Mouse (Mus musculus): ENCODE data around the gene Itsn1. TPM values are rescaled to one million over a fixed set of nuclear protein-coding genes. Genes with fewer than 3 reads are reported as not detected.

The Itsn1 gene
- polyA plus RNA-seq, 1 experiment from 2014 or later = 40.1 TPM

DNA sequence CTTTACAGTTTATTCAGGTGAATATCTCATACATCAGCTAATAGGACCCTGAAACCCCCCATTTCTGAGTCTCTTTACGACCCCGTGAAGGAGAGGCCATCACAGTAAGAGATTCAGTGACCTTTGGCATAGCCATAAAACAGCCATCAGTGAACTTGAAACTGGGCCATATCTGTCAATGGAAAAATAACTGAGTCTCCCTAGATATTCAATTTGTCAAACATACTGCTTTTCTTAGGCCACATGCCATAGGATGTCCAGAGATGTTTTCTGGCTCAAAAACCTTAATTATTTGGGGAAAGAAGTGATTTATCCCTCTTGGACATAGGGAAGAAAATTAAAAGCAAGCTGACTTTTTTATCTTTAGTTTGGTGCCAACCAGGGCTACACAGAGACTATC lies 104.5 kb downstream of the Itsn1 start:
- ATAC-seq (replicated peaks; ENCODE audit: insufficient number of reproducible peaks, low FRiP score, low TSS enrichment, low read depth) (no peak), DNase-seq (ENCODE audit: low spot score) (no peak)
- Histone ChIP-seq H3K4me1 (ENCODE audit: control insufficient read depth, insufficient read depth, low read length) (no peaks in the 10 kb centered on the region), H3K9ac (replicated peaks; ENCODE audit: low read length) (no peak overlapping the region), H3K4me3 (ENCODE audit: low read depth, low read length) (no peak overlapping the region), H3K27ac (replicated peaks; ENCODE audit: low read depth, low read length) (no peak overlapping the region), H3K9me3 (replicated peaks; ENCODE audit: control insufficient read depth, low read length) (no peaks in the 10 kb centered on the region), H3K4me2 (ENCODE audit: low read depth, low read length) (no peak overlapping the region), H3K27me3 (ENCODE audit: control insufficient read depth, insufficient read depth, low read length) (no peaks in the 10 kb centered on the region), H3K36me3 (replicated peaks; ENCODE audit: control insufficient read depth, insufficient read depth, low read depth, low read length) (no peaks in the 10 kb centered on the region; the same call in none of the 2 replicates)
- WGBS = 89% methylated on average over 2 of the region's 2 CpGs

DNA sequence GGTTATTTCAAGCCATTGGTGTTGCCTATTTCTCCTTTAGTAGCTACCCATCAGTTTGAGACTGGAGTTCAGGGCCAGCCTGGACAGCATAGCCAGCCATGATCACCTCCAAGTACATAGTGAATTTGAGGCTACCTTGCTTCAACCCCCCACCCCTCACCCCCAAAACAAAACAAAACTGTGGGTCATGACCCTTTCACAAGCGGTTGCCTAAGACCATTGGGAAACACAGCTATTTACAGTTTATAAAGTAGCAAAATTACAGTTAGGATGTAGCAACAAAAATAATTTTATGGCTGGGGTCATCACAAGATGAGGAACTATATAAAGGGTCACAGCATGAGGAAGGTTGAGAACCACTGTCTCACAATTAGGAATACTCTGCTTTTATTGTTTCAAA lies 104.9 kb downstream of the Itsn1 start:
- DNase-seq (ENCODE audit: low spot score) (no peak), ATAC-seq (replicated peaks; ENCODE audit: insufficient number of reproducible peaks, low FRiP score, low TSS enrichment, low read depth) (no peak)
- H3K36me3 ChIP-seq (replicated peaks; ENCODE audit: control insufficient read depth, insufficient read depth, low read depth, low read length) = no peaks in the 10 kb centered on the region; the same call in 1 of the 2 replicates
- H3K9ac ChIP-seq (replicated peaks; ENCODE audit: low read length) = no peak overlapping the region
- 78% methylated on average over 1 of the region's 1 CpGs for WGBS
- H3K27me3 ChIP-seq (ENCODE audit: control insufficient read depth, insufficient read depth, low read length) = no peaks in the 10 kb centered on the region
- H3K4me1 ChIP-seq (ENCODE audit: control insufficient read depth, insufficient read depth, low read length) = no peaks in the 10 kb centered on the region
- H3K4me2 ChIP-seq (ENCODE audit: low read depth, low read length) = no peak overlapping the region
- no peak overlapping the region for H3K4me3 ChIP-seq (ENCODE audit: low read depth, low read length)
- no peak overlapping the region for H3K27ac ChIP-seq (replicated peaks; ENCODE audit: low read depth, low read length)
- no peaks in the 10 kb centered on the region for H3K9me3 ChIP-seq (replicated peaks; ENCODE audit: control insufficient read depth, low read length)

DNA sequence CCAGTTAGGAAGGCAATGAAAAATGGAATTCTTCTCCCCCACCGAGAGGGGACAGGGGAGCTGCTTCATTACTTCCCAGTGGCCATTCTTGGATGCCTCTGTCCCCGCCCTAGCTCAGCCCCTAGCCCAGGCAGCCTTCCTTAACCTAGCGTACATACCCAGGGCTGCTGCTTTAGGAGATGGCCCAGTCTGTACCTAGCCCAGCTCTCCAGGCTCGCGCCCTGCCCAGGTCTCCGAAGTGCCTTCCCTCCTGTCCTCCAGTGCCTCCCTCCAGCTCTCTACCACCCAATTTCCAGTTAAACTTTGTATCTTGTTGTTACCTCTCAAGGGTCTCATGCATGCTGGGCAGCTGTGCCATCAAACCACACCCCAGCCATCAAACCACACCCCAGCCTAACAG lies 106.7 kb downstream of the Itsn1 start:
- WGBS = 92% methylated on average over 6 of the region's 6 CpGs
- no peak for ATAC-seq (replicated peaks; ENCODE audit: insufficient number of reproducible peaks, low FRiP score, low TSS enrichment, low read depth)
- H3K36me3 ChIP-seq (replicated peaks; ENCODE audit: control insufficient read depth, insufficient read depth, low read depth, low read length) = no peaks in the 10 kb centered on the region; the same call in 1 of the 2 replicates

DNA sequence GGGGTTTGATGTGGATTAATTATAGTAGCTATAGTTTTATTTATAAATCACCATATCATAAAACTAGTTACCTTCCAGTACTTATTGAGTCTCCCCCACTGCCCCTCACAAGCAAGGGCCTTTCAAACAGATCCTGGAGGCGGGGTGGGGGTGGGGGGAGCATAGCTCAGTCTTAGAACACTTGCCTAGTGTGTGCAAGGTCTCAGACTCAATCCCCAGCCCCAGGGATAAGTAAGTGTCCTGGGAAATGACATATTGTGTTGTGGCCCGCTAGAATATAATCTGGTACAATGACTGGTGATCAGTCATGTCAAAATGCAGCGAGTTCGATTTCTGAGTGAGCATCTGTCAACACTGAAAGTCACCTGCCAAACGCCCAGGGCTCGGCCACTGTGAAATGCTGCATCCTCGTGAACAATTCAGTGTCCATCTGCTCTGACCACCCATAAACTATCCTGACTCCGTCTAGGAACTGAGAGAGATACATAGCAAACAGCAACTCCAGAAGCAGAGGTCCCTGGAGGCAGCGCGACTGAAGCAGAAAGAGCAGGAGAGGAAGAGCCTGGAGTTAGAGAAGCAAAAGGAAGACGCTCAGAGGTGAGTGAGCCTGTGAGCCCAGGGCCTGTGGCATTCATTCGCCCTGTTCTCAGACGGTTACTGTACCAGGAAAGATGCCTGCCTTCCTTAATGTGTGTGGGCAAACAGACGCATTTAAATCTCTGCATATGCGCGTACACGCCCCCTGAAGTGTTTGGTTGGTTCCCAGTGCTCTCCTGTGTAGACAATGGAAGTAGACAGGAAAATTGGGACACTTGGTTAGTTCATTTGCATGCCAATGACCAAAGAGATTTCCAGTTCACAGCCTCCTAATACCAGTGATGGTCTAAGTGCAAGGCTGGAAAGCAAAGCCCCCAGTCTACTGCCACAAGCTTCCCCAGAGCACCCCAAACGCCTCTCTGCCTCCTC lies 107.8 kb downstream of the Itsn1 start:
- H3K27ac ChIP-seq (replicated peaks; ENCODE audit: low read depth, low read length) = no peak overlapping the region
- H3K27me3 ChIP-seq (ENCODE audit: control insufficient read depth, insufficient read depth, low read length) = no peaks in the 10 kb centered on the region
- no peak overlapping the region for H3K9ac ChIP-seq (replicated peaks; ENCODE audit: low read length)
- DNase-seq (ENCODE audit: low spot score) = no peak
- 73% methylated on average over 18 of the region's 18 CpGs for WGBS
- no peaks in the 10 kb centered on the region for H3K9me3 ChIP-seq (replicated peaks; ENCODE audit: control insufficient read depth, low read length)
- no peak overlapping the region for H3K4me2 ChIP-seq (ENCODE audit: low read depth, low read length)
- no peaks in the 10 kb centered on the region for H3K4me1 ChIP-seq (ENCODE audit: control insufficient read depth, insufficient read depth, low read length)
- no peaks in the 10 kb centered on the region; the same call in 1 of the 2 replicates for H3K36me3 ChIP-seq (replicated peaks; ENCODE audit: control insufficient read depth, insufficient read depth, low read depth, low read length)
- no peak overlapping the region for H3K4me3 ChIP-seq (ENCODE audit: low read depth, low read length)
- no peak for ATAC-seq (replicated peaks; ENCODE audit: insufficient number of reproducible peaks, low FRiP score, low TSS enrichment, low read depth)

More for the DNA sequence above, 106.7 kb downstream of the Itsn1 start:
- Histone ChIP-seq H3K27me3 (ENCODE audit: control insufficient read depth, insufficient read depth, low read length) (no peaks in the 10 kb centered on the region), H3K9ac (replicated peaks; ENCODE audit: low read length) (no peak overlapping the region), H3K27ac (replicated peaks; ENCODE audit: low read depth, low read length) (no peak overlapping the region), H3K9me3 (replicated peaks; ENCODE audit: control insufficient read depth, low read length) (no peaks in the 10 kb centered on the region), H3K4me3 (ENCODE audit: low read depth, low read length) (no peak overlapping the region), H3K4me2 (ENCODE audit: low read depth, low read length) (no peak overlapping the region), H3K4me1 (ENCODE audit: control insufficient read depth, insufficient read depth, low read length) (no peaks in the 10 kb centered on the region)
- no peak for DNase-seq (ENCODE audit: low spot score)

DNA sequence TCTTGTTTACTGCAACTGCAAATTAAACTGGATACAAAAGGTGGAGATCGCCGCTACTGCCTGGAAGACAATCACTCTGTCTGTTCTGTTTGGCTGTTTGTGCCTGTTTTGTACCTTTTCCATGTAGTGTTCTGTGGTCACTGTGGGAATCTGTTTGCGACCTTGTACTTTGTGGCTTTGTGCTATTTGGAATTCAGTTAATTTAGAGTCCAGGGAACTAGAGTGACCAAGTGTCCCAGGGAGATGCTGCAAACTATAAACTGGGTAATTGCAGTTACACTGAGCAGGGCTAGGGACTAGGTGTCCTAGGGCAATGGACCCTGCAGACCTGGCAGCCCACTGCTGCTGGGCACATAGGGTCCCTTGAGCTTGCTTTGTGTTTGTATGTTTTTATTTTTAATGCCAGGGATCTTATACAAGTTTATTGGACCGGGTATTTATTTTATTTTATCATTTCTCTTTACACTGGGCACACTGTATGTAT lies 108.5 kb downstream of the Itsn1 start:
- Histone ChIP-seq H3K36me3 (replicated peaks; ENCODE audit: control insufficient read depth, insufficient read depth, low read depth, low read length) (no peaks in the 10 kb centered on the region; the same call in 1 of the 2 replicates), H3K9ac (replicated peaks; ENCODE audit: low read length) (no peak overlapping the region), H3K4me2 (ENCODE audit: low read depth, low read length) (no peak overlapping the region), H3K4me1 (ENCODE audit: control insufficient read depth, insufficient read depth, low read length) (no peaks in the 10 kb centered on the region), H3K9me3 (replicated peaks; ENCODE audit: control insufficient read depth, low read length) (no peaks in the 10 kb centered on the region), H3K4me3 (ENCODE audit: low read depth, low read length) (no peak overlapping the region), H3K27me3 (ENCODE audit: control insufficient read depth, insufficient read depth, low read length) (no peaks in the 10 kb centered on the region), H3K27ac (replicated peaks; ENCODE audit: low read depth, low read length) (no peak overlapping the region)
- ATAC-seq (replicated peaks; ENCODE audit: insufficient number of reproducible peaks, low FRiP score, low TSS enrichment, low read depth) (no peak), DNase-seq (ENCODE audit: low spot score) (no peak)
- 88% methylated on average over 4 of the region's 4 CpGs for WGBS

DNA sequence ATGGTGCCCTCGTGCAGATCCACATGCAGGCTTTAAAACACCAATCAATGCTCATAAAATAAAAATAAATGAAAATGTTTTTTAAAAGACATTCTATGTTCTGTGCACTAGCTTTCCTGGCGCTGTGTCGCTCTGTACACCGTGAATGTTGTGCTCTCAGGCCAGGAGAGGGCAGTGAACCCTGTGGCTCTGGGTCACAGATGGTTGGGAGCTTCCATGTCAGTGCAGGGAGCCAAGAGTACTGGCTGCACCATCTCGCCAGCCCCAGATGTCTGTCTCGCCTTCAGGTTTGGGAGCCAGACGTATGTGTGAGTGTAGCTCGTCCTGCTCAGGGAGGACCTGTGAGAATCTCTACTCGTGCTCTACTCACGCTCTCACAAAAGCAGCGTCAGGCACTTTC lies 109.7 kb downstream of the Itsn1 start:
- no peak overlapping the region for H3K4me3 ChIP-seq (ENCODE audit: low read depth, low read length)
- H3K9me3 ChIP-seq (replicated peaks; ENCODE audit: control insufficient read depth, low read length) = no peaks in the 10 kb centered on the region
- no peak for ATAC-seq (replicated peaks; ENCODE audit: insufficient number of reproducible peaks, low FRiP score, low TSS enrichment, low read depth)
- no peak overlapping the region for H3K27ac ChIP-seq (replicated peaks; ENCODE audit: low read depth, low read length)
- H3K4me1 ChIP-seq (ENCODE audit: control insufficient read depth, insufficient read depth, low read length) = no peaks in the 10 kb centered on the region
- no peak for DNase-seq (ENCODE audit: low spot score)
- H3K36me3 ChIP-seq (replicated peaks; ENCODE audit: control insufficient read depth, insufficient read depth, low read depth, low read length) = no peaks in the 10 kb centered on the region; the same call in 1 of the 2 replicates
- WGBS = 84% methylated on average over 11 of the region's 11 CpGs
- H3K9ac ChIP-seq (replicated peaks; ENCODE audit: low read length) = no peak overlapping the region
- no peak overlapping the region for H3K4me2 ChIP-seq (ENCODE audit: low read depth, low read length)
- H3K27me3 ChIP-seq (ENCODE audit: control insufficient read depth, insufficient read depth, low read length) = no peaks in the 10 kb centered on the region

DNA sequence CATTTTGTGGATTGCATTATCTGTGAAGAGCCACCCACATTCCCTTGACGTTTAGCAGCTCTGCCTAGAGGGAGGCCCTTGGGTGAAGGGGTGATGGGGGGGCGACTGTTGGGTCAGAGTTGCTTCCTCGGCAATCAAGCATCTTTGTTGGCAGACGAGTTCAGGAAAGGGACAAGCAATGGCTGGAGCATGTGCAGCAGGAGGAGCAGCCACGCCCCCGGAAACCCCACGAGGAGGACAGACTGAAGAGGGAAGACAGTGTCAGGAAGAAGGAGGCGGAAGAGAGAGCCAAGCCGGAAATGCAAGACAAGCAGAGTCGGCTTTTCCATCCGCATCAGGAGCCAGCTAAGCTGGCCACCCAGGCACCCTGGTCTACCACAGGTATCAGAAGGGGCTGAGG lies 110.4 kb downstream of the Itsn1 start:
- 67% methylated on average over 11 of the region's 11 CpGs for WGBS
- Histone ChIP-seq H3K9me3 (replicated peaks; ENCODE audit: control insufficient read depth, low read length) (no peaks in the 10 kb centered on the region), H3K9ac (replicated peaks; ENCODE audit: low read length) (no peak overlapping the region), H3K36me3 (replicated peaks; ENCODE audit: control insufficient read depth, insufficient read depth, low read depth, low read length) (no peaks in the 10 kb centered on the region; the same call in 1 of the 2 replicates), H3K4me2 (ENCODE audit: low read depth, low read length) (no peak overlapping the region), H3K27ac (replicated peaks; ENCODE audit: low read depth, low read length) (no peak overlapping the region), H3K4me3 (ENCODE audit: low read depth, low read length) (no peak overlapping the region), H3K4me1 (ENCODE audit: control insufficient read depth, insufficient read depth, low read length) (no peaks in the 10 kb centered on the region), H3K27me3 (ENCODE audit: control insufficient read depth, insufficient read depth, low read length) (no peaks in the 10 kb centered on the region)
- no peak for DNase-seq (ENCODE audit: low spot score)
- ATAC-seq (replicated peaks; ENCODE audit: insufficient number of reproducible peaks, low FRiP score, low TSS enrichment, low read depth) = no peak

DNA sequence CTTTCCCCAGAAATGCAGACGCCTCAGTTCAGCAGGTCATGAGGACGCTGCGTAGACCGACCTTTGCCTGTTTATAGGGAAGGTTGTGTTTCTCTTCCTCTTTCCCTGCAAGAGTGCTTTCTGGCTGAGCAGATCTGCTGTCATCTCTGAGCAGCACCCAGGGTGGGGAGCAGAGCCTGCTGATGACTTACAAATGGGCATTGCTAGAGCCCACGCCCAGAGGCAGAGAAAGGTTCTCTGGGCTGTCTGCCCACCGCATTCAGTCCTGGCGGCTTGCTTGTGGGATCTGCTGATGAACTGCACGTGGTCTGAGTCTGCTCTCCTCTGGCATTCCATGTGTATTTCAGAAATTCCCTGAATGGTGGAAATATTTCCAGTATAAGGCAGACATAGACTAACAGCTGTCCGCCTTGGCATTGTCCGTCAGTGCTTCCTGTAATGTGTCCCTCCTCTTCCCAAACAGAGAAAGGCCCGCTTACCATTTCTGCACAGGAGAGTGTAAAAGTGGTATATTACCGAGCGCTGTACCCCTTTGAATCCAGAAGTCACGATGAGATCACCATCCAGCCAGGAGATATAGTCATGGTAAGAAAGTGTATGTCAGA lies 112.0 kb downstream of the Itsn1 start:
- H3K27ac ChIP-seq (replicated peaks; ENCODE audit: low read depth, low read length) = no peak overlapping the region
- no peak for ATAC-seq (replicated peaks; ENCODE audit: insufficient number of reproducible peaks, low FRiP score, low TSS enrichment, low read depth)
- H3K36me3 ChIP-seq (replicated peaks; ENCODE audit: control insufficient read depth, insufficient read depth, low read depth, low read length) = no peaks in the 10 kb centered on the region; the same call in 1 of the 2 replicates
- H3K9me3 ChIP-seq (replicated peaks; ENCODE audit: control insufficient read depth, low read length) = no peaks in the 10 kb centered on the region
- H3K4me2 ChIP-seq (ENCODE audit: low read depth, low read length) = no peak overlapping the region
- H3K9ac ChIP-seq (replicated peaks; ENCODE audit: low read length) = no peak overlapping the region
- no peaks in the 10 kb centered on the region for H3K4me1 ChIP-seq (ENCODE audit: control insufficient read depth, insufficient read depth, low read length)
- no peak for DNase-seq (ENCODE audit: low spot score)
- no peaks in the 10 kb centered on the region for H3K27me3 ChIP-seq (ENCODE audit: control insufficient read depth, insufficient read depth, low read length)
- no peak overlapping the region for H3K4me3 ChIP-seq (ENCODE audit: low read depth, low read length)
- WGBS = 86% methylated on average over 14 of the region's 14 CpGs

Data from embryonic facial prominence, embryonic 11.5 days (tissue).